Mouse (Mus musculus): ENCODE data around the gene Rcn3. TPM values are rescaled to one million over a fixed set of nuclear protein-coding genes. Genes with fewer than 3 reads are reported as not detected.
A peak's percentile ranks its signal among the peaks of the same experiment; 100 is the strongest.
"Not testable (repeated sequence)": the region's sequence is repeated elsewhere in the genome, so short reads cannot be mapped to it uniquely, and the experiment has no call there.

The Rcn3 gene
- 10 to 100 TPM; 76.5 to 83.4 TPM for total RNA-seq (2021)

DNA sequence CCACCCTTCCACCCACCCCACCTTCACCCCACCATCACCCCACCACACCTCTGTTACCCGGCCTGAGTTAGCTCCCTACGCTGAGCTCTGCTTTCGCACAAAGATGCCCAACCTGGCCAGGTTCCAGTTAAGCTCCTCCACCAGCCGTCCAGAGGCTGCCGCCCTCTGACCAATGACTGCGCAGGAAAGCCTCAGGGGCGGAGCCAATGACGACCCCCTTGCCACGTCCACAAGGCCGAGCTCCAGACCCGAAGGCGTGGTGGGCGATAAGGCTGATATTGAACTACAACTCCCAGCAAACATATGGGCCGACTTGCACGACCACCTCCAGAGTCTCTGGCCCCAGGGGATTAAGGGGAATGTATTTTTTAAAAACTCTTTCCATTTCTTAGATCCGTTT lies at the start of gene Rcn3:
Rcn3 (minus strand) TSS at position 174 of the 400 bp plus-strand sequence.
- intact Hi-C loops (cut with DNase I), result no loop called here

GRCm38 (mm10) chr7:45141319-45141718 lies 49.3 kb upstream of the Rcn3 start:
- no peak for DNase-seq
- intact Hi-C loops (cut with DNase I), result no loop called here

More for the DNA sequence above, at the start of gene Rcn3:
- DNase-seq, result peak; percentile 92 to 93

DNA sequence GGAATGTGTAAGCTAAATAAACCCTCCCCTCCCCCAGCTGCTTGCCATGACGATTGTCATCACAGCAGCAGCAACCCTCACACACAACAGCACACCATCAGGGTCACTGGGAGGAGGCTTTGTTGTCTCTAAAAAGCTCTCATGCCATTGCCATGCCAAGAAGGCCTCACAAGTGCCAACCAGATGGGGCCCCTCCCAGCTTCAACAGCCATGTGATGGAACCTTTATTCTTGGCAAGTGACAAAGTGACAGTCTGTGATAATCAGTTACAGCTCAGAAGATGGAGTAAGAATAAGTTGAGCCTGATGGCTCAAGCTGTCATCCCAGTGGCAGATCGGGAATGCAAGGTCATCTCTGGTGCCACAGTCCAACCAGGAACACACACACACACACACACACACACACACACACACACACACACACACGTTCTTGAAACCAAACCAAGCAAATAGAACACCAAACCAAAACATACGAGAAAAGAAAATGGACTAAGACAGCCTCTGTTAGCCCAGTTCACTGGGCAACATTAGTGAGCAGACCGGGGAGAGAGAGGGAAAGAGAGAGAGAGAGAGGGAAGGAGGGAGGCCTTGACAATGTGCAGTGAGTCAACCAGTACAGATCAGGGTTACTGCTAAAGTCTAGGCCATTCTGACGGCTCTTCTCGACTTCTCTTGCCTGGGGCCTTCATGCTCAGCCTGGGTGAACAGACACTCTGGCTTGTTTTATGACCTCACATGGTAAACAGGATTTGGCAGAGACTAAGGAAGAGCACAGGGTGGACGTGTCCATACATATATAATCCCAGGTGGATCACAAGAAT lies 48.1 kb upstream of the Rcn3 start:
- DNase-seq, result no peak
- intact Hi-C loops (cut with DNase I), result loop anchor here (5.0 kb wide), 1 partner anchor 158 kb away; no protein-coding TSS in a partner anchor

DNA sequence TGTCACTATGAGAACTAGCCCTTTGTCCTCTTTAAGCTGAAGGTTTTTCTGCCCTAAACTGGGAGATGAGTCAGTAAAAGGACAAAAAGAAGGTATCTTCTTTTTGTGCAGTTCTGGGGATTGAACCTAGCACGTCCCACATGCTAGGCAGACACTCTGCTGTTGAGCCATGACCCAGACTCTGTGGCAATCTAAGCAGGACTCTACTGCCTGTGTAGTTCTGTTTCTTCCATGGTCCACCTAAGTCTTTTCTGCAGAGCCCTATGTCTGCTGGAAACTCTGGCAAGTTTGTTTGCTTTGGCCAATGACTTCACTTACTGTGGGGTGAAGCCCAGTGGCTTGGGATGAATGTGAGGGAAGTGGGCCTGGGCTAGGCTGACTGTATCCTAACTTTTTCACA lies 46.4 kb upstream of the Rcn3 start:
- DNase-seq, result no peak
- intact Hi-C loops (cut with DNase I), result loop anchor here (5.0 kb wide), 1 partner anchor 156 kb away; no protein-coding TSS in a partner anchor

- no peak for DNase-seq
- intact Hi-C loops (cut with DNase I), result loop anchor here (5.0 kb wide), 1 partner anchor 155 kb away; no protein-coding TSS in a partner anchor
Measured at GRCm38 (mm10) chr7:45137171-45138006, 45.4 kb upstream of the Rcn3 start.

DNA sequence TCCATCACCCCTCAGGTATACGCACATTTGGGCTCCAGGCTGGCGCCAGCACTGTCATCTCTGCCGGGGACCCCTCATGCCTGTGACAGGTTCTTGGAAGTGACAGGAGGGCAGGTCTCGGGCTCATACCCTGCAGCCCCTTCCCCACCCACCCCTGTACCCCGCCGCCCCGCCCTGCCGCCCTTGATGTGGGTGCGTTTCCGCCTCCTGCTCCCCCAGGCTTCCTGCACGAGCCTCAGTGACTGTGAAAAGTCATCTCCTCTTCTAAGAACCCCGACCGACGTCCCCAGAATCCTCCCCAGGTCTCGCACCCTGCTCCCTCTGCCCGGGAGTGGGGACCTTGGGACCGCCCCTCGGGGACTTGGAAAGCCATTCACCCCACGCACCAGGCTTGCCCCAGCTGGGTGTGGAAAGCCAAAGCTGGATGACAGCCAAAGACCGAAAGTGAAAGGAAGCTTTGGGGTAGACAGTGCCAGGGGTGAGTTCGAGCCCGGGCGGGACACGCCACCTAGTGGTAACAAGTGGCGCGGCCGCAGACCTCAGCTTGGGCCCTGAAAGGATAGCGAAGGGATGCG lies 44.1 kb upstream of the Rcn3 start, which contains the start of the genes Gm45713 and Flt3l:
Gm45713 (minus strand) TSS at position 239 of the 575 bp plus-strand sequence.
Flt3l (minus strand) TSS at position 440 of the 575 bp plus-strand sequence.
- peak; percentile 95 to 96 for DNase-seq
- intact Hi-C loops (cut with DNase I), result loop anchor here (1.0 to 5.0 kb wide), 2 partner anchors 58 to 154 kb away; no protein-coding TSS in a partner anchor

DNA sequence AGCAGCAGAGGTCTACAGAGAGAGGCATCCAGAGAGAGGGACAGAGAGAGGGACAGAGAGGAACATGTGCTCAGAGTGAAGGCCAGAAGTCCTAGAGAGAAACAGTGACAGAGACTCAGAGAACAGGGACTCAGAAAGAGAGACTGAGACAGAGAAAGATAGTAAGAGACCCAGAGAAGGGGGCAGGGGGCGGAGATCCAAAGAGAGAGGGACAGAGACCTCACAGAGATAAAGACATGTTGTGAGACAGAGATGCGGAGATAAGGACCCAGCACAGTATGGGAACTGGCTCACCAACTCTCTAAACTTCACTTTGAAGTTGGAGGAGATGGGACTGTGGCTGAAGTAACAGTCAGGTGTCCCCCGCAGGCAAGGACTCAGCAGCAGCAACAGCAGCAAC lies 43.3 kb upstream of the Rcn3 start:
- intact Hi-C loops (cut with DNase I), result loop anchor here (5.0 kb wide), 1 partner anchor 153 kb away; no protein-coding TSS in a partner anchor
- DNase-seq, result no peak

- no peak for DNase-seq
- intact Hi-C loops (cut with DNase I), result loop anchor here (5.0 kb wide), 1 partner anchor 152 kb away; no protein-coding TSS in a partner anchor
Measured at GRCm38 (mm10) chr7:45134544-45135026, 42.6 kb upstream of the Rcn3 start.

GRCm38 (mm10) chr7:45133446-45134159 lies 41.6 kb upstream of the Rcn3 start:
- intact Hi-C loops (cut with DNase I), result no loop called here
- no peak for DNase-seq

GRCm38 (mm10) chr7:45131850-45132249 lies 39.8 kb upstream of the Rcn3 start:
- DNase-seq, result no peak
- intact Hi-C loops (cut with DNase I), result no loop called here

DNA sequence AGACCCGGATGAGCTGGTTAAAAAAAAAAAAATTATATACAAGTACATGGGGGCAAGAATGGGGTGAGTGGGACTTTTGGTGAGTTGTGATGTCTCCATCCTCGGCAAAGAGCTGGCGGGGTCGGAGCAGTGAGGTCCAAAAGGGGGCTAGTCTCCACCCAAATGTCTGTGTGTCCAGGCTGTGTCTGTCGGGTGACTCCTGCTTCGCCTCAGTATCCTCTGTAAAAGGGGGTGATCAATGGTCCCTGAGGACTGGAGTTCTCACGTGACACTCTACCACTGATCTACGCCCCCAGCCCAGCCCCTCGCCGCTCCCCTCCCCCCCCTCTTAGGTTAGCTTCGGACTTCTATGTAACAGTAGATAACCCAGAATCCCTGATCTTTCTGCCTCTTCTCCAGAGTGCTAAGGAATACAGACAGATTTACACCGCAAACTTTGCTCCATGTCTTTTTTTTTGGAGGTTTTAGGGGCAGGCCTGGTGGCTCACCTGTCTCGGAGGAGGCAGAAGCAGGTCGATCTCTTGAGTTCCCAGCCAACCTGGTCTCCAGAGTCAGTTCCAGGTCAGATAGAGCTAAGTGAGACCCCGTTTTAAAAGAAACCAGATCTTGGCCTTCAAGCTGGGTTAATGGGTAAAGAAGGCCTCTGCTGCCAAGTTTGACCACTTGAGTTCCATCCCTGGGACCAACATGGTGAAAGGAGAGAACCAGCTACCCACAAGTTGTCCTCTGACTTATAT lies 37.9 kb upstream of the Rcn3 start:
- DNase-seq, result no peak
- intact Hi-C loops (cut with DNase I), result no loop called here

DNA sequence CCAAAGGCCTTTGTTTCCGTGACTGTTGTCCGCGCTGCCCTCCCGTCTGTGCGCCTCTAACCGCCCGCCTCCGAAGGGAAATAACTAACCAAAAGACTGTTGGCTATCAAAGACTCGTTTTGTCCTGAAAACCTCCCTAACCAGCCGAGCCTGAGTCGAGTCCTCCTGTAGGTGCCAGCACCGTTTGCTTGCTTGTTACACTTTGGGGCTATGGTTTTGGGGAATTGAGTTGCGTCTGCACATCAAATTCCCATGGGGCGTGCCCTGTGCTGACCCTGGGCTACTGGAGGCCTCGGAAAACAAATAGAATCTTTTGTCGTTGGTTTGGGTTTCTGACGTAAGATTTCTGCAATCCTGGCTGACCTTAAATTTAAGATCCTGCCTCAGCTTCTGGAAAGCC lies 37.3 kb upstream of the Rcn3 start:
- intact Hi-C loops (cut with DNase I), result no loop called here
- no peak for DNase-seq

- DNase-seq, result peak; percentile 99 to 100
- intact Hi-C loops (cut with DNase I), result no loop called here
Measured at GRCm38 (mm10) chr7:45128624-45129246, 36.7 kb upstream of the Rcn3 start, which contains the start of gene Rpl13a. TSS of gene Rpl13a (minus strand) at chr7:45128761.

DNA sequence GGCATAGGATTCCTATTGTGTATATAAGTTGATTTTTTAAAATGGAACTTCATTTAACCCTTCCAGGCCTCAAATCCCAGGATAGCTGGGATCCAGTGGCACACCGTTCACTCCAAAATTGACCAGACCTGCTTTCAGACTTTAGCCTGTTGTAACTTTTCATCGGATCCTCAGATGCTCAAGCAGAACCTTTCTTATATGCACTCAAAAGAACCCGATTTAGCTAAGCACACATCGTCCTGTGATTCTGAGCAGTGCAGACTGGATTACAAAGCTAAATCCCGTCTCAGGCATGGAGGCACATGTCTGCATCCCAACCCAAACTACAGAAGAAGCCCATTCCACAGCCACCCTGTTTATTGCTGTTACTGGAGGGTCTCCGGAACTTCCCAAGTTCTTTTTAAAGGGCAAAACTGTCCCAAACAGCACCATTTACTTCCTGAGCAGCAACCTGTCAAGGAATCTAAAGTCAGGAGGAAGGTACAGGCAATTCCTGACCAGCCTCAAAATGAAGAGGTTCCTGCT lies 35.7 kb upstream of the Rcn3 start:
- intact Hi-C loops (cut with DNase I), result no loop called here
- no peak for DNase-seq

- intact Hi-C loops (cut with DNase I), result no loop called here
- DNase-seq, result no peak
Measured at GRCm38 (mm10) chr7:45126844-45127699, 35.1 kb upstream of the Rcn3 start.

GRCm38 (mm10) chr7:45126147-45126843 lies 34.3 kb upstream of the Rcn3 start:
- DNase-seq, result no peak
- intact Hi-C loops (cut with DNase I), result no loop called here

- intact Hi-C loops (cut with DNase I); DNase-seq: not testable (repeated sequence)
Measured at GRCm38 (mm10) chr7:45125649-45126048, 33.6 kb upstream of the Rcn3 start.

Measured in heart, postnatal 10 days (tissue).